Mouse (Mus musculus): Measurements from ENCODE around the gene Tmem108. TPM values are rescaled to one million over a fixed set of nuclear protein-coding genes. Genes with fewer than 3 reads are reported as not detected.
A peak's percentile ranks its signal among the peaks of the same experiment; 100 is the strongest.

Tmem108 gene
- total RNA-seq, 2 experiments from 2014 or later = 40.7 to 46.1 TPM

DNA sequence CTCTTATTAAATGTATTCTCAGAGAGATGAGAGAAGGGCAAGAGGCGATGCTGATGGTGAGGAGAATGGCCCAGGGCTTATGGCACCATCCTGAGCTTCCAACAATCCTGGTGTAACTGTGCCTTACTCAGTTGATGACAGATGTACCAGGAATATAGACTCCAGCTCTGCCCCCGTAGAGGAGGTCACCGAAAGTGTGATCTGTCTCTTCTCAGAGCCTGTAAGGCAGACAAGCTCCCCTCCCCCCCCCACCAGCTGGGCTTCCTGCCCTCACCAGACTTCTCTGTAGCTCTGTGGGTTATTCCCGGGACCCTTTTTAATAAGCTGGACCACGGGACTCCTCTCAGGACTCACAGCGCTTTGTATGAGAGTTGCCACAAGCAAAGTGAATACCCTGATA is 157.8 kb downstream of the Tmem108 start:
- no peak for DNase-seq (ENCODE audit: low spot score in 2 of 2)
- no peak for TF ChIP-seq CTCF (conservative IDR thresholded peaks at IDR 0.05)
- Histone ChIP-seq H3K27ac (no peak overlapping the region), H3K4me3 (no peak overlapping the region)

DNA sequence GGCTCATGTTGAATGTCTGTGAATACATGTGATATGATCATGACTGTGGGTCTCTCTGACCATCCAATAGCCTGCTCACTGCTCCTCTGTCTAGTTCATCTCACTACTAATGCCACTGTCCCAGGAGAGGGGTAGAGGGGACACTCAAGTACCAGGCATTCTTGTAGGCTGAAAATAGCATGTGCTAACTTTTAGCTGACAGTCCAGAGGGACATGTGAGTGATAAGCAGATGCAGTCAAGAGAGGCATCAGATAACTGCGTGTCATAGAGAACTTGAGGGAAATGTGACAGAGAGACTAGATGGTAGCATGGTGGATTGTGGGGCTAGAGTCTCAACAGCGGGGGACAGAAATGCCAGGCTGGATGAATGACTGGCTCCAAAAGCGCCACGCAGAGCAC is 159.8 kb downstream of the Tmem108 start:
- H3K4me3 ChIP-seq = no peak overlapping the region
- no peak for DNase-seq (ENCODE audit: low spot score in 2 of 2)
- no peak overlapping the region for H3K27ac ChIP-seq
- TF ChIP-seq CTCF (conservative IDR thresholded peaks at IDR 0.05) = no peak

DNA sequence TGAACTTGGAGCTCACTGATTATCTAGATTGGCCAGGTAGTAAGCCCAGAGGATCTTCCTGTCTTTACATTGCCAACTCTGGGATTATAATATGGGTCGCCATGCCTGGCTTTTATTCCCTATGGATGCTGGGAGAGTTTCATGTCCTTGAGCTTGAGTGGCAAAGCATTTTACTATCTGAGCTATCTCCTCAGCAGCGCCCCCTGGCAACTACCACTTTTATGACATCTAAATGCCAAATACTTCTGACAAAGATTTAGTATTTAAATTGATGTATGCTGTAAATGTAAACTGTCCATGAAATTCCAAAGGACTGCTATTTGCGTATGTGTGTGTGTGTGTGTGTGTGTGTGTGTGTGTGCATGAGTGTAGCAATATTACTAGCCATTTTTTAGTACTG is 160.8 kb downstream of the Tmem108 start:
- DNase-seq (ENCODE audit: low spot score in 2 of 2) = no peak
- no peak overlapping the region for H3K4me3 ChIP-seq
- TF ChIP-seq CTCF (conservative IDR thresholded peaks at IDR 0.05) = peak; percentile 71
- H3K27ac ChIP-seq = no peak overlapping the region

- TF ChIP-seq CTCF (conservative IDR thresholded peaks at IDR 0.05) = no peak
- DNase-seq (ENCODE audit: low spot score in 2 of 2) = no peak
- Histone ChIP-seq H3K4me3 (no peak overlapping the region), H3K27ac (0 out of 2 replicates have a peak overlapping the region, but pooled peaks have one; percentile 3)
Observed at GRCm38 (mm10) chr9:103599908-103600307, 161.7 kb downstream of the Tmem108 start.

- Histone ChIP-seq H3K27ac (peak overlapping the region; percentile 86), H3K4me3 (no peak overlapping the region)
- peak; percentile 30 to 67 for DNase-seq (ENCODE audit: low spot score in 2 of 2)
- TF ChIP-seq CTCF (conservative IDR thresholded peaks at IDR 0.05) = no peak
Observed at GRCm38 (mm10) chr9:103597861-103598260, 163.8 kb downstream of the Tmem108 start.

- no peak for TF ChIP-seq CTCF (conservative IDR thresholded peaks at IDR 0.05)
- DNase-seq (ENCODE audit: low spot score in 2 of 2) = peak; percentile 63 to 79
- Histone ChIP-seq H3K4me3 (no peak overlapping the region), H3K27ac (peak overlapping the region; percentile 90)
Observed at GRCm38 (mm10) chr9:103595190-103595837, 166.3 kb downstream of the Tmem108 start.

GRCm38 (mm10) chr9:103594423-103595189 is 167.0 kb downstream of the Tmem108 start:
- DNase-seq (ENCODE audit: low spot score in 2 of 2) = no peak
- Histone ChIP-seq H3K27ac (peak overlapping the region; percentile 90), H3K4me3 (no peak overlapping the region)
- no peak for TF ChIP-seq CTCF (conservative IDR thresholded peaks at IDR 0.05)

GRCm38 (mm10) chr9:103593079-103593478 is 168.6 kb downstream of the Tmem108 start:
- DNase-seq (ENCODE audit: low spot score in 2 of 2) = peak in 1 of 2 experiments; percentile 40
- Histone ChIP-seq H3K27ac (peak overlapping the region; percentile 90), H3K4me3 (no peak overlapping the region)
- TF ChIP-seq CTCF (conservative IDR thresholded peaks at IDR 0.05) = no peak

- peak overlapping the region; percentile 90; the same call in 1 of the 2 replicates for H3K27ac ChIP-seq
- H3K4me3 ChIP-seq = no peak overlapping the region
- DNase-seq (ENCODE audit: low spot score in 2 of 2) = no peak
- no peak for TF ChIP-seq CTCF (conservative IDR thresholded peaks at IDR 0.05)
Observed at GRCm38 (mm10) chr9:103591962-103592361, 169.7 kb downstream of the Tmem108 start.

DNA sequence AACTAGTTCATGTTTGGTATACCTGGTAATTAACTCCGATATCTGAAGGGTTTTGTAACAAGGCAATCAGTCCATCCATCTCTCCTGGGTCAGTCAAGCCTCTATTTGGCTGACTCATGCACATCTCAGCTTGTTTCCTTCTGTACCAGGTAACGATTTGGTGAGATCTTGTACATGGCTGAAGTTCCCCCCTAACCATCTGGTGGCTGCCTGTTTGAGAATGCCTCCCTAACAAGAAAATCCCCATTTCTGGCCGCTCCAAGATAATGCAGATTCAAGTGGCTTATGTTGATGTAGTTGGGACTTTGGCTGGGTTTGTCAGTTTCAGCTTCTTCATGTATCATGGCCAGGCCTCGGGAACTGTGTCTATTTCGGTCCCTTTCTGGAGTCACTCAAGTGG is 170.8 kb downstream of the Tmem108 start:
- H3K27ac ChIP-seq = peak overlapping the region; percentile 32; the same call in 1 of the 2 replicates
- TF ChIP-seq CTCF (conservative IDR thresholded peaks at IDR 0.05) = no peak
- no peak for DNase-seq (ENCODE audit: low spot score in 2 of 2)
- no peak overlapping the region for H3K4me3 ChIP-seq

DNA sequence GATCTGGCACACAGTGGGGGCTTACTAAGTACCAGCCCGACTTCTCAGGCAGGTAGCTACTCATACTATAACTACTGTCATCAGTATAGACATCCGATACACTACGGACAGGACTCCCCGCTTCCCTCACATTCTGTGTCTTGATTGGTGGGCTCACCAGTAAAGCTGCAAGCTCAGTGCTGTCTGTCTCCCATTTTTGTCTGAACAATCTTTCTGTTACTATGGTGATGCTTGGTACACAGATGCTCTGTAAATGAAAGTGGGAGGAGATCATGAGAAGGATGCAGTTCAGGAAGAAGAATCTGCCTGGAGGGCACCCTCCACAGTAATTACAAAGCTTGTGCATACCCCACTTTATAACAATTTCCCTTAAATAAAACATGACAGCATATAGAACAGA is 176.8 kb downstream of the Tmem108 start:
- peak; percentile 62 to 82 for DNase-seq (ENCODE audit: low spot score in 2 of 2)
- Histone ChIP-seq H3K27ac (peak overlapping the region; percentile 93), H3K4me3 (no peak overlapping the region)
- TF ChIP-seq CTCF (conservative IDR thresholded peaks at IDR 0.05) = no peak

DNA sequence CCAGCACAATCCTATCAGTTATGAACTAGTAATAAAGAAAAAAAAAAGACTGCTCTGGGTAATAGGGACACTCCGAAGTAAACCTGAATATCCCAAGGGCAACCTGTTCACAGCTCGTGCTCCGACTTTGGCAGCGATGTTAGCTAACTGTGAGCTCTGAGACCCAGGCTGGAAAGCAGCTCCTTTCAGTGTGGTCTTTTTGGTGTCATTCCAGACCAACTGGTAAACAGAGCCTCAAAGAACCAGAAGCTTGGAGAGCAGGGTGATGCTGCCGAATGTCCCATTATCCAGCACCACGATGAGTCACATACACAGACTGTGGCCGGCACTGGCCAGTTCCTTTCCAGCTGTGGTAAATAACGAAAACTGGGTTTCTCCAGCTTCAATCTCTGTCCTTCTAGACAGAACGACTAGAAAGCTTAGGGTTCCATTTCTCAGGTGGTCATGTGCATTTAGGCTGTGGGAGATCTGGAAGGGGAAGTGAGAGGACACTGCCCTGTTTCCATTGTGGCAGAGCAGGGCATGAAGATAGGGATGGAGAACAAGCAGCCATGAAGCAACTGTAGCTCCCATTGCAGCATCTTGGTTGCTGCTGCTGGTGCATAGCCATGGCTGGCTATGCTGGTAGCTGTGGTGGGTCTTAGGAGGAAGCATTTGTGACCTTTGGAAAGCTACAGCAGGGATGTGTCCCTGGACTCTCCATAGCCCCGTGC is 179.2 kb downstream of the Tmem108 start:
- Histone ChIP-seq H3K27ac (peak overlapping the region; percentile 93), H3K4me3 (no peak overlapping the region)
- TF ChIP-seq CTCF (conservative IDR thresholded peaks at IDR 0.05) = no peak
- no peak for DNase-seq (ENCODE audit: low spot score in 2 of 2)

DNA sequence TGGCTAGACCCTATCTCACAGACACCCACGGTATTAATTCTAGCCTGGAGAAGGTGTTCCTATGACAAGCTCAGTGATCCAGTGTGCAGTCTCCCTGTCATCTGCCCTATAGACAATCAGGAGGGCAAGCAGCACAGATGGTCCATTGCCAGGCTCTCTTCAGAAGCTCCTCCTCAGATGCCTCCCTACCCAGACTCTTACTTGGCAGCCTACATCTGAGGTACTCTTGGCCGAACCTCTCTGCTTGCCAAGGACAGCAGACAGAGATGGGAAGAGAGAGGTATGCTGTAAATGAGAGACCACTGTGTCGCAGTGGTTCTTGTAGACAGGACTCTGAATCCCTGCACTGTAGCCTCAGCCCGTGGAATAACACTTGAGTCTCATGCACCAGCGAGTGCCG is 181.0 kb downstream of the Tmem108 start:
- TF ChIP-seq CTCF (conservative IDR thresholded peaks at IDR 0.05) = no peak
- DNase-seq (ENCODE audit: low spot score in 2 of 2) = no peak
- Histone ChIP-seq H3K27ac (peak overlapping the region; percentile 43; the same call in 1 of the 2 replicates), H3K4me3 (no peak overlapping the region)

All from layer of hippocampus, adult 2 months (tissue).